Mouse (Mus musculus): ENCODE data around the gene Rgs8. TPM values are rescaled to one million over a fixed set of nuclear protein-coding genes. Genes with fewer than 3 reads are reported as not detected.

Gene Rgs8
- polyA plus RNA-seq, 1 experiment: 47.3 TPM

DNA sequence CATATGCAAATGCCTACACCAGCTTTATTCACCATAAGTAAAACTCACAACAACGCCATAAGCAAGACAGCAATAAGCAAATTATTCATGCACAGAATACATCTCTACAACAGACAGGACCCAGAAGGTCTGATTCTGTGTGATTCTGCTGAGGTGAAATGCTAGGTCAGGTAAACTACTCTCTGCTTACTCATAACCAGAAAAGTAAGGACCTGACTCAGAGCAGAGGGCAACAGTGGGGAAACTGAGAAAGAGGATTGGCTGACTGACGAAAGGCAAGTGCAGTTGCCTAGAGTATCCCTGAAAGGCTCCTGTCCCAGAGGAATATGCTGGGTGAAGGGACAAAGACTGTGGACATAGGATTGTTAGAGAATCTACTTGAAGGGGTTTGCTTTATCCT, 59.8 kb downstream of the Rgs8 start:
- no peak overlapping the region for H3K4me3 ChIP-seq (ENCODE audit: insufficient read depth, low read length)
- peaks cover under 1% of the 10 kb centered on the region; the same call in 1 of the 2 replicates for H3K4me1 ChIP-seq (ENCODE audit: control insufficient read depth, insufficient read depth, low read length)
- H3K27ac ChIP-seq (ENCODE audit: insufficient read depth, low read length): no peak overlapping the region
- TF ChIP-seq POLR2A (IDR thresholded peaks at IDR 0.05; ENCODE audit: extremely low read depth, insufficient read depth, low read length) (no peak), CTCF (IDR thresholded peaks at IDR 0.05; ENCODE audit: extremely low read depth, insufficient read depth, low read length) (no peak)

DNA sequence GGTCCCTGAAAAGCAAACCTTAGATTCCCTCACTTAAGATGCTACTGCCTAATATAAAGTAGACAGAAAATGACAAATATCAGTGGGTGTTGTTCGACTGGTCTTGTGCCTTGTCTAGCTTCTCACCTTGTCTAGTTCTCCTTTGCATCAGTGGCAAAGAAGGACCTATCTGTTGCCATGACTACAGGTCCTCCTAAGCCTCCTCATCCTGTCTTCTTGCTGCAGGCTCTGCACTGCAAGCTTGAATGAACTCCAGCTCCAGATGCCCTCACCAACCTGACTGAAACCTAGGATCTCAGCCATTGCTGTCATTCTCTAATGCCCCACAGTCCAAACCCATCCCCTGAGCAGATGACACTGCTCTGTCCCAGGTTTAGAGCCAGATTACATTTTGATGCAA, 65.2 kb downstream of the Rgs8 start:
- no peak overlapping the region for H3K4me3 ChIP-seq (ENCODE audit: insufficient read depth, low read length)
- no peak for TF ChIP-seq POLR2A (IDR thresholded peaks at IDR 0.05; ENCODE audit: extremely low read depth, insufficient read depth, low read length)
- no peak for TF ChIP-seq CTCF (IDR thresholded peaks at IDR 0.05; ENCODE audit: extremely low read depth, insufficient read depth, low read length)
- no peak overlapping the region for H3K27ac ChIP-seq (ENCODE audit: insufficient read depth, low read length)
- peaks cover 4% of the 10 kb centered on the region for H3K4me1 ChIP-seq (ENCODE audit: control insufficient read depth, insufficient read depth, low read length)

DNA sequence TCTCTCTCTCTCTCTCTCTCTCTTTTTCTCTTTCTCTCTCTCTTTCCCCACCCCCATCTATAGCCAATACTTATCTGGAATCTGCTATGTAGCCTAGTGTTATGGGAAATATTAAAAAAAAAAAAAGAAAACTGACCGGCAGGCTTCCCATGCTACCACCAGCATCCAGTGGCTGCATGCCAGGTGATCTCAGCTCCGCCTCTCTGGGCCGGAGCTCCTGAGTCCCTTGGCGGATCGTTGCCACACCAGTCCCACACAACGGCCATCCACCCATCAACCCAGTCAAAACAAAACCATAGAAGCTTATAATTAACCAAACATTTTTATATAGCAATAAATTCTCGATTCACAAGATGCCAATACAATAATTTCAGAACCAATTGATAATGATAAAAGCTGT, 68.1 kb downstream of the Rgs8 start:
- TF ChIP-seq POLR2A (IDR thresholded peaks at IDR 0.05; ENCODE audit: extremely low read depth, insufficient read depth, low read length): no peak
- TF ChIP-seq CTCF (IDR thresholded peaks at IDR 0.05; ENCODE audit: extremely low read depth, insufficient read depth, low read length): no peak
- Histone ChIP-seq H3K27ac (ENCODE audit: insufficient read depth, low read length) (no peak overlapping the region), H3K4me3 (ENCODE audit: insufficient read depth, low read length) (no peak overlapping the region), H3K4me1 (ENCODE audit: control insufficient read depth, insufficient read depth, low read length) (peaks cover 4% of the 10 kb centered on the region)

DNA sequence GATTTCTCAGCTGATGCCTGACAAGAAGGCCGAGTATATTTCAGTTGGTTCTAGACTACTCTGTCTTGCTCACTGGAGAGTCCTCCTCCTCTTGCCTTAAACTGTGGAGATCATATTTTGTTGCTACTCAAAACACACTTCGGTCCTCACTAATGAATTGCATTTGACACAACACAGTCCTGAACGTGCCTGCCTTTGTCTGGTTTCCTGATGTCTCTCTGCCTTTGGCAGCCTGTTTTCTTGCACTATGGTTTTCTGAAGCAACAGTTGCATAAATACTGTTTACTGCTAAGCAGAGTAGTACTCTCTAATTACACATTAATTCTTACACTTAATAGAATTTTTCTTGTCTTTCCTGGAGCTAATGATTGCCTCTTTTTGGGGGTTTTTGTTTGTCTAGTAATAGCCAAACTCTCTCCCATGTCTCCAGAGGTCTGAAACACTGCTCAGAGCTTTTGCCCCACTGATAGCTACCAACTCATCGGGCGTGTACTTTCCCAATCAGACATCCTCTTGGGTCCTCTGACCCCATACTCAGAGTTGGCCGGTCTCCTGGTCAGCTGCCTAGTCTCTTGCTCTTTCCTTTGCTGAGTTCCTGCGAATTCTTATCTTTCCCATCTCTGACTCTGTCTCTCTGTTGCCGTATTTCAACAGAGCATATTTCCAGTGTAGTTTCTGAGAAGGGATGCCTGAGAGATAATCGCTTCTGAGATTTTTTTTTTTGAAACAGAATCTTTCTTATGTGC, 68.9 kb downstream of the Rgs8 start:
- no peak for TF ChIP-seq POLR2A (IDR thresholded peaks at IDR 0.05; ENCODE audit: extremely low read depth, insufficient read depth, low read length)
- no peak for TF ChIP-seq CTCF (IDR thresholded peaks at IDR 0.05; ENCODE audit: extremely low read depth, insufficient read depth, low read length)
- Histone ChIP-seq H3K27ac (ENCODE audit: insufficient read depth, low read length) (no peak overlapping the region), H3K4me1 (ENCODE audit: control insufficient read depth, insufficient read depth, low read length) (peaks cover 4% of the 10 kb centered on the region), H3K4me3 (ENCODE audit: insufficient read depth, low read length) (no peak overlapping the region)

DNA sequence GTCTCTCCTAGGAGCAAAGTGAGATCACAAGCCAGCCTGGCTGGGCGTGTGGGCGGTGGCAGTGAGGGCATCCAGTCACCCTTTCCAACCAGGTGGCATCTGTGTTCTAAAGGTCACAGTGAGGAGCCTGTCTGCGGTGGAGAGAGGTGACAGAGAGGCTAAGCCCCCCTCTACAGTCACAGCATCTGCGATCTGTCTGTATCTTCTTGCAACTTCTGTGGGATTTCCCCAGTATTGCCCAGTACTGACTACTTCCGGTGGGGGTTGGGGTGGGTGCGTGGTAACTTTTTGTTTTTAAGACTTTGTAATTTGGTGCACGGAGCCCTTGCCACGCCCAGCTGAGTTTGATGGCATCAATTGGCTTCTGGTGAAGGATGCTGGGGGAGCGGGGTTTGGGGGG, 70.6 kb downstream of the Rgs8 start:
- Histone ChIP-seq H3K4me1 (ENCODE audit: control insufficient read depth, insufficient read depth, low read length) (no peaks in the 10 kb centered on the region), H3K27ac (ENCODE audit: insufficient read depth, low read length) (no peak overlapping the region), H3K4me3 (ENCODE audit: insufficient read depth, low read length) (no peak overlapping the region)
- no peak for TF ChIP-seq POLR2A (IDR thresholded peaks at IDR 0.05; ENCODE audit: extremely low read depth, insufficient read depth, low read length)
- no peak for TF ChIP-seq CTCF (IDR thresholded peaks at IDR 0.05; ENCODE audit: extremely low read depth, insufficient read depth, low read length)

DNA sequence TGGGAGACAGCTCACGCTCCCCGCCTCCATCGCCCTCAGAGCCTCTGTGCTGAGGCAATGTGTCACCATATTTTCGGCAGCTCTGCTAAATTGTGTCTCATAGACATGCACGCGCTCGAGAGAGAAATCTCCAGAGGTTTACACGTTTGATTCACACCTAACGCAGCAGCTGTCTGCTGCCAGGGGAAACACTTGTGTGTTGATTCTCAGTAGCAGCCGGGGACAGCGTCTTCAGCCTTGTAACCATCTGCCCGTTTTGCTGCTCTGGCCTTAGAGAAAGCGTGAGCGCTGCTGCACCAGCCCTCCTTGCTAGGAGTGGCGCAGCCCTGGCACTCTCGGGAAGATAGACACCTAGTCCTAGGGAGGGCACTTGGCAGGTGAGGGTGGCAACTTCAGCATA, 73.8 kb downstream of the Rgs8 start:
- H3K4me1 ChIP-seq (ENCODE audit: control insufficient read depth, insufficient read depth, low read length): peaks cover 4% of the 10 kb centered on the region; the same call in 1 of the 2 replicates
- H3K4me3 ChIP-seq (ENCODE audit: insufficient read depth, low read length): no peak overlapping the region
- no peak overlapping the region for H3K27ac ChIP-seq (ENCODE audit: insufficient read depth, low read length)
- TF ChIP-seq POLR2A (IDR thresholded peaks at IDR 0.05; ENCODE audit: extremely low read depth, insufficient read depth, low read length) (no peak), CTCF (IDR thresholded peaks at IDR 0.05; ENCODE audit: extremely low read depth, insufficient read depth, low read length) (no peak)

DNA sequence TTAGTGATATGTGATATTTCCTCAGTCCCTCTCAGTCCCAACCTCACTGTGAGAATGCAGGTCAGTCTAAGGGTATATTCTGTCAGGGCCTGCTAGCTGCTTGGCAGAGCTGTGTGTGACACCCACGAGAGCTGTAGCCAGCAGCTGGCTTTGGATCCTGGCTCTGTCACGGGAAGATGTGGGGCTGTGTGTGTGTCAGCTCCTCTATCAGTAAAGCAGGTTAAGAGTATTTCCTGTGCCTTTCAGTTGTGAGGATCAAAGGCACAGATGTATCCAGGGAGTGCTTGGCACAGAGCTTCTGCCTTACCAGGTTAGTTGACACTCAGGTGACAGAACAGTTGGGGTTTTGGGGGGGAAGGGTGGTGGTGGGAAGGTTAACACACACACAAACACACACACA, 77.0 kb downstream of the Rgs8 start:
- Histone ChIP-seq H3K27ac (ENCODE audit: insufficient read depth, low read length) (no peak overlapping the region), H3K4me1 (ENCODE audit: control insufficient read depth, insufficient read depth, low read length) (peaks cover 8% of the 10 kb centered on the region; the same call in 1 of the 2 replicates), H3K4me3 (ENCODE audit: insufficient read depth, low read length) (no peak overlapping the region)
- TF ChIP-seq POLR2A (IDR thresholded peaks at IDR 0.05; ENCODE audit: extremely low read depth, insufficient read depth, low read length): no peak
- TF ChIP-seq CTCF (IDR thresholded peaks at IDR 0.05; ENCODE audit: extremely low read depth, insufficient read depth, low read length): no peak

DNA sequence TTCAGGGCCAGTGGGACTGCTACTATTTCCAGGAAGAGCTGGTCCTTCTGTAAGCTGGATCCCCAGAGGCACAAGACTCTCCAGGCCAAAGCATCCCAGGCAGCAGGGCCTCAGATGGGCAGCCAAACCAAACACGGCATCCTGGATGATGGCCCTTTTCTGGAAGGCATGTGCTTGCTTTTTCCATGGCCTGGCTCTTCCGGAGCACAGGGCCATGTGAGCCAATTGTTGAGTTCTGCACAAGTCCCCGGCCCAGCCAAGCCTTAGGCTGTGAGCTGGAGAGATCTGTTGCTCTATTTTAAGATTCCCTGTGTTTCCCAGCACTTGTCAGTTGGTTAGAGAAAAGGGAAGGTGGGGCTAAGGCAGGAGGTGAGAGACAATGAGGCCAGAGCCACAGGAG, 77.8 kb downstream of the Rgs8 start:
- TF ChIP-seq POLR2A (IDR thresholded peaks at IDR 0.05; ENCODE audit: extremely low read depth, insufficient read depth, low read length): no peak
- TF ChIP-seq CTCF (IDR thresholded peaks at IDR 0.05; ENCODE audit: extremely low read depth, insufficient read depth, low read length): no peak
- Histone ChIP-seq H3K4me1 (ENCODE audit: control insufficient read depth, insufficient read depth, low read length) (peaks cover 8% of the 10 kb centered on the region; the same call in 1 of the 2 replicates), H3K4me3 (ENCODE audit: insufficient read depth, low read length) (no peak overlapping the region), H3K27ac (ENCODE audit: insufficient read depth, low read length) (peak overlapping the region; percentile 76; the same call in 1 of the 2 replicates)

DNA sequence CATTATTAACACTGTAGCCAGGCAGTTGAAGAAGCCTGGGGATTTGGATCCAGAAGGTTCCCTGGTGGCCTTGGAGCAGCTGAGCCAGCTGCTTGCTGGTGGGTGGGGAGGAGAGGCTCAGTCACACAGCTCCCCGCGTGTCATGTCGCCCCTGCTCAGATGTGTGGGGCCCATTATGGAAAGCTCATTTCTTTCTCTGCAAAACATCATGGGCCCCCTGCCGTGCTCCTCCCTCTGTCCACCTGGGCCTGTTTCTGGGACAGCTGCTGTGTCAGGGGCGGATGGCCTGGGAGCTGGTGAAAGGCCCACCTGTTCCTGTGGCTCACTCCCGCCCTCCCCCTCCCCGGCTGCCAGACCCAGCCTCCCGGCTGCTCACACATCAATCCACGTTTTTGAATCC, 80.4 kb downstream of the Rgs8 start:
- H3K27ac ChIP-seq (ENCODE audit: insufficient read depth, low read length): no peak overlapping the region
- peaks cover 15% of the 10 kb centered on the region for H3K4me1 ChIP-seq (ENCODE audit: control insufficient read depth, insufficient read depth, low read length)
- TF ChIP-seq CTCF (IDR thresholded peaks at IDR 0.05; ENCODE audit: extremely low read depth, insufficient read depth, low read length) (no peak), POLR2A (IDR thresholded peaks at IDR 0.05; ENCODE audit: extremely low read depth, insufficient read depth, low read length) (no peak)
- H3K4me3 ChIP-seq (ENCODE audit: insufficient read depth, low read length): no peak overlapping the region

DNA sequence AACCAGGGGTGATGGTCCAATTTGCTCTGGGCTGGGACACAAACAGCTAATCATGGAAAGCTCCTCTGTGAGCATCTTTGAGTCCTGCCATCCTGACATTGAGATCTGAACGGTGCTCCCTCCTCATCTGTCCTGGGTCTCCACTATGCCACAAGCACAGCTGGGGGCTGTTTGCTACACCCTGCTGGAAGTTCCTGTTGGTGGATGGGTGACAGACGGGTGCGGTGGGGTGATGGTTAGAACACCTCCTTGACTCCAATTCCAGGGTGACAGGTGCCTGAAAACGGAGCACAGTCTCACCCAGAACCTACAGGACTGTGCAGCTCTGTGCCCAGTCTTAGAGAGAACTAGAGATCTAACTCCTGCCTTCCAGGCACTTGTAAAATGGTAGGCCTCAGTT, 82.0 kb downstream of the Rgs8 start:
- TF ChIP-seq POLR2A (IDR thresholded peaks at IDR 0.05; ENCODE audit: extremely low read depth, insufficient read depth, low read length): no peak
- TF ChIP-seq CTCF (IDR thresholded peaks at IDR 0.05; ENCODE audit: extremely low read depth, insufficient read depth, low read length): no peak
- Histone ChIP-seq H3K4me3 (ENCODE audit: insufficient read depth, low read length) (no peak overlapping the region), H3K4me1 (ENCODE audit: control insufficient read depth, insufficient read depth, low read length) (peaks cover 15% of the 10 kb centered on the region), H3K27ac (ENCODE audit: insufficient read depth, low read length) (no peak overlapping the region)
